Mouse (Mus musculus) adipocyte (in vitro differentiated cells): ENCODE results near the gene Hesx1.

Experiments
- DNase-seq: peaks from one replicate; pipeline ENCODE4 v3.0.0-alpha.2; 2016; ENCODE audit warnings: low spot score

Hesx1 gene

GRCm38 (mm10) chr14:27013658-27014057 is 19.4 kb downstream of the Hesx1 start:
- no peak for DNase-seq

- no peak for DNase-seq
Observed at GRCm38 (mm10) chr14:27017936-27018335, 23.7 kb downstream of the Hesx1 start.

GRCm38 (mm10) chr14:27019850-27020249 is 25.6 kb downstream of the Hesx1 start:
- DNase-seq: peak; percentile 48

- DNase-seq: no peak
Observed at GRCm38 (mm10) chr14:27022876-27023275, 28.7 kb downstream of the Hesx1 start.

- no peak for DNase-seq
Observed at GRCm38 (mm10) chr14:27024664-27025063, 30.4 kb downstream of the Hesx1 start.

- DNase-seq: peak; percentile 53
Observed at GRCm38 (mm10) chr14:27029771-27030173, 35.6 kb downstream of the Hesx1 start.

GRCm38 (mm10) chr14:27031142-27031541 is 36.9 kb downstream of the Hesx1 start:
- peak; percentile 46 for DNase-seq

- no peak for DNase-seq
Observed at GRCm38 (mm10) chr14:27037513-27037912, 43.3 kb downstream of the Hesx1 start.

GRCm38 (mm10) chr14:27038783-27039182 is 44.6 kb downstream of the Hesx1 start, which contains the start of gene Il17rd:
Gene Il17rd, plus strand, starts transcription at chr14:27038941.
- DNase-seq: peak; percentile 91

- no peak for DNase-seq
Observed at GRCm38 (mm10) chr14:27039281-27040248, 45.3 kb downstream of the Hesx1 start.

GRCm38 (mm10) chr14:27040451-27040850 is 46.2 kb downstream of the Hesx1 start:
- no peak for DNase-seq

- no peak for DNase-seq
Observed at GRCm38 (mm10) chr14:27042280-27042983, 48.2 kb downstream of the Hesx1 start.

- DNase-seq: no peak
Observed at GRCm38 (mm10) chr14:27043416-27043815, 49.2 kb downstream of the Hesx1 start.

GRCm38 (mm10) chr14:27044221-27044966 is 50.2 kb downstream of the Hesx1 start:
- DNase-seq: no peak

- DNase-seq: no peak
Observed at GRCm38 (mm10) chr14:27044967-27045361, 50.7 kb downstream of the Hesx1 start.

GRCm38 (mm10) chr14:27048231-27048956 is 54.2 kb downstream of the Hesx1 start:
- DNase-seq: no peak

GRCm38 (mm10) chr14:27050043-27050442 is 55.8 kb downstream of the Hesx1 start:
- DNase-seq: no peak

- DNase-seq: no peak
Observed at GRCm38 (mm10) chr14:27050560-27051510, 56.6 kb downstream of the Hesx1 start.

- DNase-seq: no peak
Observed at GRCm38 (mm10) chr14:27051511-27051895, 57.3 kb downstream of the Hesx1 start.
